Mouse (Mus musculus) thymus, postnatal 36 days (tissue): ENCODE measurements around the gene Nrg4.

Source experiments
- DNase-seq, 2 experiments: peaks; one replicate each; pipeline ENCODE4 v3.0.0; 2022; ENCODE audit warnings: mixed read lengths in 2 of 2

The Nrg4 gene

DNA sequence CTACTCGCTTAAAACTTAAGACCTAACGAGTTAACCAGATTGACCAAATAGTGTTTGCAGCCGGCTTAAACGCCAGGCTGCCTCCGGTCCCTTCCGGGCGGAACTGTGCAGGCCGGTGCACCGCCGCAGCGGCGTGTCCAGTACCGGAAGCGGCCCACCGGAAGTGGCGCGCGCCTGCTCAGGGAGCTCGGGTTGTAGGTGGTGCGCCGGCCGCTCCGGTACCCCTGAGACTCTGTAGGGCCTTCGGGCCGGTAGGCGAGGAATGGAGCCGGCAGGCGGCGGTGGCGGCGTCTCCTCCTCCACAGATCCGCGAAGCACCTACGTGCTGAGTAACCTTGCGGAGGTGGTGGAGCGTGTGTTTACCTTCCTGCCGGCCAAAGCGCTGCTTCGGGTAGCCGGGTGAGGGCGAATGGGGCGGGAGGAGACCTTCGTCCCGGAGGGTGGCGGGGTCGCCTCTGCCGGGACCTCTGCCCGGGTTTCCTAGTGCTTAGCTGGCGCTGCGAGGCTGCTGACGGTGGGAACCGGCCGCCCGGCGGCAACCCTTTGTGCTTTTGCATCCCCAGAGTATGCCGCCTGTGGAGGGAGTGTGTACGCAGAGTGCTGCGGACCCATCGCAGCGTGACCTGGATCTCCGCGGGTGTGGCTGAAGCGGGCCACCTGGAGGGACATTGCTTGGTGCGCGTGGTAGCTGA is 117.7 kb downstream of the Nrg4 start, which contains the start of gene Fbxo22:
Fbxo22 (plus strand) TSS at position 136 of the 692 bp plus-strand sequence.
- DNase-seq, result peak; percentile 77 to 79

DNA sequence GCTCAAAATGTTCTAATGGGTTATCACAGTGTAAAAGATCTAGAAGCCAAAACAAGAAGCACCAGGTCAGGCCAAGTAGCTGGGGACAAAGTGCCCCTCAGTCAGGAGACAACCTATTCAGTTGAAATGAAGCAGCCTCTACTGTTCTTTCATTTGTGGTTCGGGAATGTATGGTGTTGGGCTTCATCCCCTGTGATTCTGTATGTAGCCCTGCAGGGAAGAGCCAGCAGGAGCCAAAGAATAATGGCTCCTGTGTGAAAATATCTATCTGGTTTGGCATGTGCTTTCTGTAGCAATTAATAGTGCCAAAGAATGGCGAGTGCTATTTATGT is 118.2 kb downstream of the Nrg4 start:
- DNase-seq, result no peak

DNA sequence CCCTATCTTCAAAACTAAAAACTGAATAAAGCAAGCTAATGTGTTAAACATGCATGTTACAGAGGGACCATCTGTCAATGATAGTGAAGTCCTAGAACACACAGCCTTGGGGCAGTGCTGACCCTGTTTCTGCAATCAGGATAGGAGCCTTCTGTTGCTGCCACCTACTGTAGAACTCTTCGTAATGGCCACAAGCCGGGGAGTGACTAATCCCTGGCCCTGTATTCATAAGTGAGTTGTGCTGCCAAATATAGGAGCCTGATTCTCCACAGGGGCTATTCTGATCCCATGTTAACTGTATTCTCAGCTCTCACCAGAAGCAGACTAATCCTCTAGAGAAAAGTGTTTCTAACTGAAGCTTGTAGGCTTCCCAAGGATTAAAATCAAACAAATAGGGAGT is 127.3 kb downstream of the Nrg4 start:
- DNase-seq, result no peak

DNA sequence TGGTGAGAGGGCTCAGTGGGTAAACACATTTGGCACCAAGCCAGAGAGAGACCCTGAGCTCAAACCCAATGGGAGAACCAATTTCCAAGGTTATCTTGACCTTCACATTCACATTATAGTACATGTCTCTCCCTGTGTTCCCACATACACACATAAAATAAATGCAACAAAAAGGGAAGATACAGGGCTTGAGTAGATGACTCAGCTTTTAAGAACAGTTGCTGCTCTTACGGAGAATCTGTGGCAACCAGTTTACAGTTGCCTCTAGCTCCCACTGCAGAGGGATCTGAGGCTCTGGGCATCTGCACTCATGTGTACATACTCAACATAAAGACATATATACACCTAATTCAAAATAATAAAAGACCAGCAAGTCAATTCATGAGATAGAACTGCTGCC is 128.4 kb downstream of the Nrg4 start:
- no peak for DNase-seq

DNA sequence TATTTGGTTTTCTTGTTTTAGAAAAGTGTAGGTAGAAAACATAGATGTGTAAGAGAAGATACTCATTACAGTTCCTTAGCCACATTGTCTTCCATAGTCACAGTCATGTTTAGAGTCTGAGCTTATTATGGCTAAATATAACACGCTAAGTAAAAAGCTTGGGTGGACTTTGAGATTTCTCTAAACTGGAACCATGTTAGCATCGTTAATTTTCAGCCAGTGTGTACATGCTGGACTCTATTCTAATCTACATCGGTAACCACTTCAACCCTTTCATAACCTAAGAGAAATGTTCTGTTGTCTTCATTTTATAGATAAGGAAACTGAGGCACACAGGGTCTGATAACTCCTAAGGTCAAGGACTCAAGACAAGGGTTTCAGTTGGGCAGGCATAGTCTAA is 130.8 kb downstream of the Nrg4 start:
- no peak for DNase-seq

DNA sequence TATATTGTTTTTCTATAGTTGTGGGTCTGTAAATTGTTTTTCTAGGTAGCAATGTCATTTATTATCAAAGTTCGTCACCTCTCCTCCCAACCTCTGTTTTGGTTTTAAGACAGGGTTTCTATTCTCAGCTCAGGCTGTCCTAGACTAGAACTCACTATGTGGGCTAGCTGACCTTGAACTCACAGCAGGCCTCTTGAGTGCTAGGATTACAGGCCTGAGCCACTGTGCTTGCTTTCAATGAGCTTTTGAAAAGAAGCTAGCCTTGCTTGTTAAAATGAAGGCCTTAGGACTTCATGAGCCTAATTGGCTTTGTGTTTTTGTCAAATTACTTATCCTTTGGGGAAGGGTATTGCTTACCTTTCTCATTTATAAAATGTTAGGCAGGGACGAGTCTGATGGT is 152.4 kb downstream of the Nrg4 start:
- no peak for DNase-seq

DNA sequence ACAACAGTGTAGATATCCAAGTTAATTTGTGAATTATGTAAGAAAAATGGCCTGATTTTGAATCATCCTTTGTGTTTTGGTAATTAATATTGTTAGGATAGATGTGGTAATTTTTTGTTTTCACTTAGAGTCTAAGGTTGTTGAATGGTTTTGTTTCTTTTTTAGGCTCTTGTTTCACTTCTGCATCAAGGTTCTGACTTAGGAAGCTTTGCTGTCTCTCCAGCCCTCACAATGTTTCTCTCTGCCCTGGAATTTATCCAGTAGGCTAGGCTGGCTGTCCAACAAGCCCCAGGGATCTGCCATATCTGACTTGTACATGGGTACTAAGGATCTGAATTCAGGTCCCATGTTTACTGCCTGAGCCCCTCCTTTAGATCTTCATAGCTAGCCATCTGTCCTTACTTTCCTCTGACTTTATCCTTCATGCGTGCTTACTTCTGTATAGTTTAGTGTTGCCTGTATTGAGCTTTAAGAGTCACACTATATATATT is 154.4 kb downstream of the Nrg4 start:
- DNase-seq, result no peak

DNA sequence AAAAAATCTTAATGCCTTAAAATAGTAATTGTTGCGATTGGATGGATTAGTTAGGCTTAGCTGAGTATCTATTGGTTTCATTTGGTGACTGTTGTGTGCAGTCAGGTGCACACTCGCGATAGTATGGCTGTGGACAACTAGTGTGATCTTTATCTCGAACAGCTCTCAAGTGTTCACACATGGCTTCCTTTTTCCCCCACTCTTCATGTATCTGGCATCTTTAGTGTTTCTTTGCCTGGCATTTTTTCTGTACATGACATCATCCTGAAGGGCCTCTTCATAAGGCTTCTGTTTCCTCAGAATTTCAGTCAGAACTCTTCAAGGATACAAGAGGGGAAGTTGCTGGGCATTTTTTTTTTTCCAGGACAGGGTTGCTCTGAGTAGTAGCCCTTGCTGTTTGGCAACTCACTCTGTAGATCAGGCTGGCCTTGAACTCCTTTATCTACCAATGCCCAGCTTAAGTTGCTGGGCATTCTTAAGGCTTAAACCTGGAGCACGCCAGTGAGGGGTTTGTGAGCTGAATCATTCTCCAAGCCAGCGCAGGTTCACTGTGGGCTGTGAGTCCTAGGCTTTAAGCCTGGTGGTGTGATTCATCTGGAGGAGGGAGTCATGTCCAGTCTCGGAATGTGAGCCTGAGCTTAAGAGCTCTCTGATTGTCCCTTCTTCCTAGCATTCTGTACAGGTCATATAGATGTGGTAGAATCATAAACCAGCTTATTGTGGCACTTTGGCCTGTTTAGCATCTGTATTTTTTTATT is 155.8 kb downstream of the Nrg4 start:
- no peak for DNase-seq
